In genomic region chr11:87579713-87580112, GRCm38 (mm10) we compare ENCODE assay signal across 10 mouse cellular contexts. TPM values are rescaled to one million over a fixed set of nuclear protein-coding genes. Genes with fewer than 3 reads are reported as not detected.
DNase-seq lines count a peak whose midpoint lies in the region; ATAC-seq lines count a peak whose summit lies in the region.
"Had no signal": no experiment of that assay in that cellular context is flagged by ENCODE, and none has a peak within 500 bp of the region (broad histone marks: within the 10 kb centered on the region; RNA-seq: fewer than 3 reads in every experiment).

No protein-coding gene starts in this region.

- no peaks in the 10 kb centered on the region for H3K9me3 ChIP-seq in forebrain, embryonic 10.5 days
- H3K9me3 ChIP-seq in forebrain, embryonic 14.5 days (replicated peaks; ENCODE audit: control insufficient read depth, low read length), result no peaks in the 10 kb centered on the region
- no peaks in the 10 kb centered on the region for H3K9me3 ChIP-seq in kidney, embryonic 16.5 days (ENCODE audit: low read length)
- H3K9me3 ChIP-seq in liver, embryonic 11.5 days (ENCODE audit: control insufficient read depth, low read length), result no peaks in the 10 kb centered on the region
- H3K9me3 ChIP-seq: forebrain, embryonic 12.5 days had no signal

- peak overlapping the region; percentile 74; the same call in 1 of the 2 replicates for H3K4me3 ChIP-seq in forebrain, embryonic 10.5 days
- no peak overlapping the region for H3K4me3 ChIP-seq in forebrain, embryonic 14.5 days (ENCODE audit: low read depth, low read length)
- H3K4me3 ChIP-seq in kidney, embryonic 16.5 days (ENCODE audit: low read length), result peak overlapping the region; percentile 53; the same call in 1 of the 2 replicates
- no peak overlapping the region for H3K4me3 ChIP-seq in liver, embryonic 11.5 days (ENCODE audit: low read depth, low read length)

- H3K4me1 ChIP-seq in forebrain, embryonic 10.5 days, result peaks cover 43% of the 10 kb centered on the region
- H3K4me1 ChIP-seq in forebrain, embryonic 14.5 days (ENCODE audit: control insufficient read depth, insufficient read depth, low read length), result 0 out of 2 replicates have a peak, but pooled peaks cover 8% of the 10 kb centered on the region
- H3K4me1 ChIP-seq in kidney, embryonic 16.5 days (ENCODE audit: insufficient read depth, low read length), result peaks cover 46% of the 10 kb centered on the region
- H3K4me1 ChIP-seq in liver, embryonic 11.5 days (replicated peaks; ENCODE audit: control insufficient read depth, insufficient read depth, low read length), result peaks cover 17% of the 10 kb centered on the region

- no peaks in the 10 kb centered on the region for H3K36me3 ChIP-seq in forebrain, embryonic 10.5 days (replicated peaks)
- H3K36me3 ChIP-seq in forebrain, embryonic 14.5 days (ENCODE audit: control insufficient read depth, insufficient read depth, low read length), result no peaks in the 10 kb centered on the region
- H3K36me3 ChIP-seq in kidney, embryonic 16.5 days (ENCODE audit: insufficient read depth, low read length), result no peaks in the 10 kb centered on the region
- H3K36me3 ChIP-seq in liver, embryonic 11.5 days (ENCODE audit: control insufficient read depth, insufficient read depth, low read length), result no peaks in the 10 kb centered on the region
- H3K36me3 ChIP-seq: forebrain, embryonic 12.5 days had no signal

- no peak overlapping the region for H3K4me2 ChIP-seq in forebrain, embryonic 14.5 days (ENCODE audit: low read length)
- peak overlapping the region; percentile 91 for H3K4me2 ChIP-seq in kidney, embryonic 16.5 days (replicated peaks; ENCODE audit: low read depth, low read length)
- peak overlapping the region; percentile 98 for H3K4me2 ChIP-seq in liver, embryonic 11.5 days

- ATAC-seq in forebrain, embryonic 14.5 days, result no peak
- no peak for ATAC-seq in kidney, embryonic 16.5 days (ENCODE audit: low FRiP score, low TSS enrichment)
- ATAC-seq in liver, embryonic 11.5 days (replicated peaks; ENCODE audit: low FRiP score), result no peak

- H3K27me3 ChIP-seq in forebrain, embryonic 10.5 days (ENCODE audit: poor library complexity, severe bottlenecking), result peaks cover 36% of the 10 kb centered on the region
- no peaks in the 10 kb centered on the region for H3K27me3 ChIP-seq in forebrain, embryonic 14.5 days (replicated peaks; ENCODE audit: control insufficient read depth, insufficient read depth, low read length)
- no peaks in the 10 kb centered on the region for H3K27me3 ChIP-seq in kidney, embryonic 16.5 days (ENCODE audit: insufficient read depth, low read length)
- H3K27me3 ChIP-seq in liver, embryonic 11.5 days (replicated peaks; ENCODE audit: control insufficient read depth, insufficient read depth, low read length), result no peaks in the 10 kb centered on the region

- H3K27ac ChIP-seq in forebrain, embryonic 10.5 days, result no peak overlapping the region
- H3K27ac ChIP-seq in forebrain, embryonic 14.5 days (ENCODE audit: low read depth, low read length), result no peak overlapping the region
- H3K27ac ChIP-seq in kidney, embryonic 16.5 days (ENCODE audit: low read length), result peak overlapping the region; percentile 85; the same call in 1 of the 2 replicates
- no peak overlapping the region for H3K27ac ChIP-seq in liver, embryonic 11.5 days (ENCODE audit: low read depth, low read length)
- H3K27ac ChIP-seq: forebrain, embryonic 12.5 days had no signal

- 50% methylated on average over 1 of the region's 1 CpGs for WGBS in forebrain, embryonic 10.5 days
- WGBS in forebrain, embryonic 14.5 days, result 55% methylated on average over 1 of the region's 1 CpGs
- WGBS in kidney, embryonic 16.5 days, result 44% methylated on average over 1 of the region's 1 CpGs
- 68% methylated on average over 1 of the region's 1 CpGs for WGBS in liver, embryonic 11.5 days

- DNase-seq in forebrain, embryonic 10.5 days (ENCODE audit: extremely low spot score, low spot score), result no peak
- DNase-seq in forebrain, embryonic 14.5 days (ENCODE audit: low spot score), result no peak
- DNase-seq in kidney, postnatal 25 days, result no peak
- DNase-seq in liver, embryonic 11.5 days (ENCODE audit: low spot score), result no peak
- peak; percentile 60 to 86 for DNase-seq in lung, postnatal 4 days
- DNase-seq in urinary bladder, postnatal 14 days (ENCODE audit: low spot score), result no peak
- no peak for DNase-seq in B cell, adult 2 months

- no peak overlapping the region for H3K9ac ChIP-seq in forebrain, embryonic 14.5 days (ENCODE audit: low read length)
- H3K9ac ChIP-seq in kidney, embryonic 16.5 days (replicated peaks; ENCODE audit: low read length), result peak overlapping the region; percentile 53; the same call in 1 of the 2 replicates
- no peak overlapping the region; the same call in 1 of the 2 replicates for H3K9ac ChIP-seq in liver, embryonic 11.5 days (ENCODE audit: low read depth, low read length)

RNA-seq across cellular contexts. Expression of gene Sept4, which starts 11.0 kb away (rescaled TPM):
- polyA plus RNA-seq in forebrain, embryonic 10.5 days (2016; fragmentation: Nextera tagmentation; extraction: Ambion mirVana), result 7.6 and 8.1 TPM in 2 replicates
- 16.8 and 19.6 TPM in 2 replicates for polyA plus RNA-seq in forebrain, embryonic 14.5 days (2014; fragmentation: Nextera tagmentation; extraction: Ambion mirVana)
- polyA plus RNA-seq in kidney, embryonic 16.5 days (2015; fragmentation: Nextera tagmentation; extraction: Ambion mirVana), result 70.6 and 77.8 TPM in 2 replicates
- polyA plus RNA-seq in liver, embryonic 11.5 days (2014; fragmentation: Nextera tagmentation; extraction: Ambion mirVana), result 11.1 and 12.8 TPM in 2 replicates

RNA-seq across cellular contexts. Expression of gene Mtmr4, which starts 12.2 kb away (rescaled TPM):
- polyA plus RNA-seq in forebrain, embryonic 10.5 days (2016; fragmentation: Nextera tagmentation; extraction: Ambion mirVana), result 62.4 and 66.2 TPM in 2 replicates
- polyA plus RNA-seq in forebrain, embryonic 14.5 days (2014; fragmentation: Nextera tagmentation; extraction: Ambion mirVana), result 45.5 and 59.7 TPM in 2 replicates
- polyA plus RNA-seq in kidney, embryonic 16.5 days (2015; fragmentation: Nextera tagmentation; extraction: Ambion mirVana), result 41.7 and 42.2 TPM in 2 replicates
- polyA plus RNA-seq in liver, embryonic 11.5 days (2014; fragmentation: Nextera tagmentation; extraction: Ambion mirVana), result 31.5 and 34.8 TPM in 2 replicates

RNA-seq across cellular contexts. Expression of gene Gm11492, which starts 13.3 kb away (rescaled TPM):
- polyA plus RNA-seq in forebrain, embryonic 10.5 days (2016; fragmentation: Nextera tagmentation; extraction: Ambion mirVana), result not detected in 2 replicates
- not detected in 2 replicates for polyA plus RNA-seq in forebrain, embryonic 14.5 days (2014; fragmentation: Nextera tagmentation; extraction: Ambion mirVana)
- polyA plus RNA-seq in kidney, embryonic 16.5 days (2015; fragmentation: Nextera tagmentation; extraction: Ambion mirVana), result not detected in 2 replicates
- polyA plus RNA-seq in liver, embryonic 11.5 days (2014; fragmentation: Nextera tagmentation; extraction: Ambion mirVana), result not detected in 2 replicates
- polyA plus RNA-seq: forebrain, embryonic 12.5 days; thymus, postnatal 0 days had no signal

RNA-seq across cellular contexts. Expression of gene Hsf5, which starts 37.3 kb away (rescaled TPM):
- 0.31 and 0.38 TPM in 2 replicates for polyA plus RNA-seq in forebrain, embryonic 10.5 days (2016; fragmentation: Nextera tagmentation; extraction: Ambion mirVana)
- polyA plus RNA-seq in forebrain, embryonic 14.5 days (2014; fragmentation: Nextera tagmentation; extraction: Ambion mirVana), result 0.33 and 0.36 TPM in 2 replicates
- polyA plus RNA-seq in kidney, embryonic 16.5 days (2015; fragmentation: Nextera tagmentation; extraction: Ambion mirVana), result 0.17 and 0.32 TPM in 2 replicates
- polyA plus RNA-seq in liver, embryonic 11.5 days (2014; fragmentation: Nextera tagmentation; extraction: Ambion mirVana), result 0.08 and 0.10 TPM in 2 replicates

Comparison
In these comparisons a context has a peak if more than half of its experiments do, and no peak if none do; other contexts are left out.
1. H3K4me3 ChIP-seq: peak in forebrain, embryonic 10.5 days (single experiment) and kidney, embryonic 16.5 days (single experiment); none in forebrain, embryonic 14.5 days (single experiment) and liver, embryonic 11.5 days (single experiment).
2. DNase-seq: peak in lung, postnatal 4 days (2 of 2); none in forebrain, embryonic 10.5 days (single experiment), forebrain, embryonic 14.5 days (single experiment), kidney, postnatal 25 days (0 of 2), liver, embryonic 11.5 days (single experiment), urinary bladder, postnatal 14 days (single experiment) and B cell, adult 2 months (0 of 2).